Mouse (Mus musculus) embryonic facial prominence, embryonic 13.5 days (tissue): Measurements from ENCODE around the gene Clcc1. TPM values are rescaled to one million over a fixed set of nuclear protein-coding genes. Genes with fewer than 3 reads are reported as not detected.
A peak's percentile ranks its signal among the peaks of the same experiment; 100 is the strongest.
"Not testable (repeated sequence)": the region's sequence is repeated elsewhere in the genome, so short reads cannot be mapped to it uniquely, and the experiment has no call there.

Source experiments
- ATAC-seq: fragments of 200-750 bp; cut with Nextera tagmentation; 2 replicates; pipeline ENCODE4 v1.8.0; 2017; ENCODE audit warnings: low read depth; ENCODE audit not compliant: insufficient number of reproducible peaks, insufficient read depth, low FRiP score, low TSS enrichment
- H3K27ac ChIP-seq: fragments of 300-500 bp; sonication (generic); 2 replicates; pipeline ENCODE4 v1.5.1; 2015; ENCODE audit warnings: moderate library complexity, mild to moderate bottlenecking, inconsistent platforms
- H3K27me3 ChIP-seq: fragments of 300-500 bp; sonication (generic); 2 replicates; pipeline ENCODE4 v1.6.1; 2015; ENCODE audit warnings: mild to moderate bottlenecking, inconsistent platforms
- H3K36me3 ChIP-seq: fragments of 300-500 bp; sonication (generic); 2 replicates; pipeline ENCODE4 v1.6.1; 2015; ENCODE audit warnings: mild to moderate bottlenecking, inconsistent platforms
- H3K4me1 ChIP-seq: fragments of 300-500 bp; sonication (generic); 2 replicates; pipeline ENCODE4 v1.6.1; 2015; ENCODE audit warnings: inconsistent platforms
- H3K4me2 ChIP-seq: fragments of 300-500 bp; sonication (generic); 2 replicates; pipeline ENCODE4 v1.6.1; 2015; ENCODE audit warnings: moderate library complexity, mild to moderate bottlenecking, inconsistent platforms
- H3K4me3 ChIP-seq: fragments of 300-500 bp; sonication (generic); 2 replicates; pipeline ENCODE4 v1.5.1; 2015; ENCODE audit warnings: mild to moderate bottlenecking, inconsistent platforms
- H3K9ac ChIP-seq: fragments of 300-500 bp; sonication (generic); 2 replicates; pipeline ENCODE4 v1.6.1; 2015; ENCODE audit warnings: mild to moderate bottlenecking, inconsistent platforms
- H3K9me3 ChIP-seq: fragments of 300-500 bp; sonication (generic); 2 replicates; pipeline ENCODE4 v1.6.1; 2016; ENCODE audit warnings: inconsistent platforms
- WGBS: fragments of 180-500 bp; shearing (Covaris S2); methylation state at CpG from one replicate; pipeline ENCODE4 v1.1.7; 2015; ENCODE audit warnings: mixed read lengths; 5-methylcytosine and 5-hydroxymethylcytosine counted together
- polyA plus RNA-seq: library from polyadenylated mRNA; unstranded; fragments of >200 nt; fragmentation: Nextera tagmentation; extraction: Ambion mirVana; gene quantifications from 2 replicates; pipeline ENCODE4 v1.2.1, GENCODE M21; 2015

Gene Clcc1
- 104 and 111 TPM in 2 replicates for polyA plus RNA-seq

DNA sequence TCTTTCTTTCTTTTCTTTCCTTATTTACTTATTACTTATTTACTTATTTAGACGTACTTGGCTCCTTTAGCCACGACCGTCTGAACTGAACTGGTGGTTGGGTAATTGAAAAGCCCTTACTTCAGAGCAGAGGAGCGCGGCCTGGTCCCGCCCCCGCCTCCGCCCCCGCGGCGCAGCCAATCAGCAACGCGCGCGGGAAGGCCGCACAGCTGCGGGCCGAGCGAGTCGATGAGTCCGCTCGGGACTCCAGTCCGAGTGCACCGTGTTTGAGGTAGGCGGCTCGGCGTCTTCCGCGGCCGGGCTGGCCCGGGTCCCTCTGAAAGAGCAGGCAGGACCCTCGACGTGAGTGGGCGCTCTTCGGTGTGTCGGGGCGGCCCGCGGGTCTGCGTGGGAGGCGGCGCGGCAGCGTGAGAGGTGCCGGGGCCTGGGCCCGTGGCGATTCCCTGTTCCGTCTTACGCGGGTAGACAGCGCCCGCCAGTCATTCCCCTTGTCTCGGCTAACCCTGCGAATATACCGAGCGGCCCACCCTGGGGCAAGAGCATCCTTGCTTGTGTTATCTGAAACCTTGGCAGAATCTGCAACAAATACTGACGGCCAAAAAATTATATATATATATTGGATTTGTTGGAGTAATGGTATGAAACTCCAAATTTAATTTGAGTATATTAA is at the start of gene Clcc1:
Gene Clcc1 (plus strand): TSS at position 204 of the 670 bp plus-strand sequence.
- under 1% methylated on average over 57 of the region's 57 CpGs for WGBS
- no peaks in the 10 kb centered on the region for H3K9me3 ChIP-seq
- H3K27me3 ChIP-seq: no peaks in the 10 kb centered on the region
- H3K4me1 ChIP-seq: peaks cover 13% of the 10 kb centered on the region
- peak within 1 kb of the TSS; percentile 57 for H3K4me2 ChIP-seq
- H3K4me3 ChIP-seq: peak within 1 kb of the TSS; percentile 77
- peak within 1 kb of the TSS; percentile 88 for H3K9ac ChIP-seq
- H3K36me3 ChIP-seq: peaks cover 7% of the 10 kb centered on the region
- H3K27ac ChIP-seq: peak within 1 kb of the TSS; percentile 87
- ATAC-seq: peak; percentile 93

DNA sequence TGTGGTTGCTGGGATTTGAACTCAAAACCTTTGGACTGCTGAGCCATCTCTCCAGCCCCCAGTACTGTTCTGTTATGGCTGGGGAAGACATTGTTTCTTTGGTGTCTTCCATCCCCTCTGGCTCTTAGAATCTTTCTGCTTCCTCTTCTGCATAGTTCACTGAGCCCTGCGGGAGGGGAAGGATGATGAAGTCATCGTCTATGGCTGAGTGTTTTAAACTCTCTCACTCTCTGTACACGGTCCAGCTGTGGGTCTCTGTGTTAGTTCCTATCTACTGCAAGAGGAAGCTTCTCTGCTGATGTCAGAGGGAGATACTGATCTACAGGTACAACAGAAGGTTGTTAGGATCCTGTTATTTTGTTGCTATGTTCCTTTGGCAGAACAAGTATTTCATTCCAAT is 44.8 kb upstream of the Clcc1 start:
- Histone ChIP-seq H3K27me3 (no peaks in the 10 kb centered on the region), H3K36me3 (no peaks in the 10 kb centered on the region; the same call in 1 of the 2 replicates), H3K9ac (no peak overlapping the region), H3K4me3 (no peak overlapping the region), H3K4me1 (no peaks in the 10 kb centered on the region), H3K9me3 (no peaks in the 10 kb centered on the region), H3K4me2 (no peak overlapping the region), H3K27ac (no peak overlapping the region)
- 70% methylated on average over 3 of the region's 3 CpGs for WGBS
- no peak for ATAC-seq

DNA sequence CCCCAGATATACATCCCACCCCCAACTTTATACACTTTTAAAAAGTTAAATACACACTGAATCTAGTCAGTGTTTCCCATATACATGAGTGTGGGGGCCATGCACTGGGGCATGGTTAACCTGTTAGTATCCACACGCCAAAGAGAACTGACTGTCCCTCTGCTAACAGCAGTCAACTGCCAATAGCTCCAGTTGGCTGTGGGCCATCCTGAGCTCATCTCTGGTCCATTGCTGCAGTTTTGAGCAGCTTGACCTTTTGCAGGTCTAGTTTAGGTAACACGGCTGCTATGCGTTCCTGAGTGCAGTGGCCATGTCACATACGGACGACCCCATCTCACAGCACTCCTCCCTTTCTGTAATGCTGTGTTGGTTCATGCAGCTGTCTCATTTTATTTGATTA is 19.0 kb upstream of the Clcc1 start:
- Histone ChIP-seq H3K9me3 (no peaks in the 10 kb centered on the region), H3K36me3 (peaks cover 8% of the 10 kb centered on the region; the same call in 1 of the 2 replicates), H3K4me1 (no peaks in the 10 kb centered on the region), H3K4me3 (no peak overlapping the region), H3K9ac (no peak overlapping the region), H3K27ac (no peak overlapping the region), H3K27me3 (no peaks in the 10 kb centered on the region), H3K4me2 (no peak overlapping the region)
- ATAC-seq: no peak
- 75% methylated on average over 5 of the region's 5 CpGs for WGBS

DNA sequence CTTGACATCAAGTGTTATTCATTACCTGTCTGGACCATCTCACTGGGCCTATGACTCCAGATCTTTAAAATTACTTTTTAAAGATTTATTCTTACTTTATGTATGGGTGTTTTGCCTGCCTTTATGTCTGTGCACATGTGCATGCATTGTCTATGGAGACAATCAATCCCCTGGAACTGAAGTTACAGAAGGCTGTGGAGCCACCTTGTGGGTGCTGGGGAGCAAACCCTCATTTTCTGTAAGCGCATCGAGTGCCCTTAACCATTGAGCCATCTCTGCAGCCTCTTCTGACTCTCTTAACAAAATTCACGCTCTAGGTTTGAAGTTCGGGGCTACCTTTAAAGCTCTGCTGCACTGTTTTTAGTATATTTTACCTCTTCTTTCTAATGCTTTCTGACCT is 14.3 kb upstream of the Clcc1 start:
- Histone ChIP-seq H3K9me3 (no peaks in the 10 kb centered on the region), H3K36me3 (peaks cover 11% of the 10 kb centered on the region), H3K27ac (no peak overlapping the region), H3K27me3 (no peaks in the 10 kb centered on the region), H3K4me3 (no peak overlapping the region), H3K4me1 (no peaks in the 10 kb centered on the region), H3K9ac (no peak overlapping the region), H3K4me2 (no peak overlapping the region)
- WGBS: 70% methylated on average over 4 of the region's 4 CpGs
- no peak for ATAC-seq

DNA sequence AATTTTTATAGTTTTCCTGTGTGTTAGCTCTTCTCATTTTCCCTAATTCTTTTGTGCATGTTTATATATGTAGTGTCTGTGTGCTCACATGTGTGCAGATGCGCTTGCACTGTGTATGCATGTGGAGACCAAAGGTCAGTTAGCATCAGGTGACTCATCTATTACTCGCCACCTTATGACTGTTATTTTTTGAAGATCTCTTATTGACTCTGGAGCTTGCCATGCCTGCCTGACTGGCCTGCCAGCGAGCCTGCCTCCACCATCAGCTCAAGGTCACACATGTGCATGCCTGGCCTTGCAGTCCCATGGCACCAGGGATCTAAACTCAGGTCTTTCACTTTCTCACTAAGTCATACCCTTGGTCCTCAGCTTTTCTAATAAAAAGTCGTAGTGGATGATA is 12.7 kb upstream of the Clcc1 start:
- Histone ChIP-seq H3K27ac (no peak overlapping the region), H3K4me2 (no peak overlapping the region), H3K4me3 (no peak overlapping the region), H3K9ac (no peak overlapping the region), H3K27me3 (no peaks in the 10 kb centered on the region), H3K36me3 (peaks cover 21% of the 10 kb centered on the region), H3K4me1 (no peaks in the 10 kb centered on the region), H3K9me3 (no peaks in the 10 kb centered on the region)
- ATAC-seq: no peak
- 84% methylated on average over 4 of the region's 4 CpGs for WGBS

DNA sequence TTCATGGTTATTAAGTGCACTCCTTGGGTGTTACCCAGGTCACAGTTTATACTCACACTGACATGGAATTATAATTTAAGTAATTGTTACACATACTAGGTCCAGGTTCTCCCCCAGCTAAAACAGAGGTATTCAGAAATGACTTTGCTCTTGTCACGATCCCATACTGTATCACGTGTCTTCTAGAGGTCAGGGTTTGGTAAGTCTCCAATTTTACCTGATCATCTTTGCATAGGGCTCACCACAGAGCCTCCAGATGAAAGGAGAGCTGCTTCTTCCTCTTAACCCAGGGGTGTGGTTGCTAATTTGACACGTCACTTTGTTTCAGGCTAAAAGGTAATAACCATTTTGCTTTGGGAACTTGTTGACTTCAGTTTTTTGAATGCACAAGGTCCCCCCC is 8.9 kb upstream of the Clcc1 start:
- Histone ChIP-seq H3K27me3 (no peaks in the 10 kb centered on the region), H3K36me3 (peaks cover 15% of the 10 kb centered on the region), H3K4me1 (no peaks in the 10 kb centered on the region; the same call in 1 of the 2 replicates), H3K9me3 (no peaks in the 10 kb centered on the region), H3K9ac (no peak overlapping the region), H3K4me3 (no peak overlapping the region), H3K27ac (no peak overlapping the region), H3K4me2 (no peak overlapping the region)
- ATAC-seq: no peak
- 88% methylated on average over 3 of the region's 3 CpGs for WGBS

DNA sequence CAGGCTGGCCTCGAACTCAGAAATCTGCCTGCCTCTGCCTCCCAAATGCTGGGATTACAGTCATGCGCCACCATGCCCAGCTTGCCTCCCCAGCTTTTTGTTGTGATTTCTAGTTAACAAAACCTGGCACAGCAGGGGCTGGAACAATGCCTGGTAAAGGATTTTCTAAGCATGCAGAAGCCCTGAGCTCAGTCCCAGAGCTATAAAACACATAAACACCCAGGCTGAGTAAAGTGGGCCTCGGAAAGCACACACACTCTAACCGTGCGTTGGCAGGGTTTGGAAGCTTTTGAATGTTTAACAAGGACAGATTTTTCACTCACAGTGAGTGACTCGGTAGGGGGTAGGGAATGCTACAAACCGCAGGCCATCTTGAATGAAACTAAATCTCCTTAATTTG is 7.7 kb upstream of the Clcc1 start:
- no peaks in the 10 kb centered on the region; the same call in 1 of the 2 replicates for H3K4me1 ChIP-seq
- peaks cover 15% of the 10 kb centered on the region for H3K36me3 ChIP-seq
- H3K27ac ChIP-seq: no peak overlapping the region
- no peak overlapping the region for H3K4me2 ChIP-seq
- no peak for ATAC-seq
- H3K9me3 ChIP-seq: no peaks in the 10 kb centered on the region
- H3K4me3 ChIP-seq: no peak overlapping the region
- no peak overlapping the region for H3K9ac ChIP-seq
- H3K27me3 ChIP-seq: no peaks in the 10 kb centered on the region
- 57% methylated on average over 7 of the region's 7 CpGs for WGBS

DNA sequence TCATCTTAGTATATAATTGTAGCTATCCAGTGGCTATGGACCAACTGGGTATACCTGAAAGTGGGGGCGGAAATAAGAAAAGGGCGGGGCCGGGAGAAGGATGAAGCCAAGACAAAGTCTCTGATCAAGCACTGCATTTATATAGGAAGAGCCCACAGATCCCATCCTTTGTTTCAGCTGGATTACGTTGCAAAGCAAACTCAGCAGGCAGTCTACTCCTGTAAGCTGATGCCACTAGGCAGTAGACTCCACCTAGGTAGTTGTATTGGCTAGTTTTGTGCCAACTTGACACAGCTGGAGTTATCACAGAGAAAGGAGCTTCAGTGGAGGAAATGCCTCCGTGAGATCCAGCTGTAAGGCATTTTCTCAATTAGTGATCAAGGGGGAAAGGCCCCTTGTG is 6.0 kb upstream of the Clcc1 start:
- H3K4me3 ChIP-seq, H3K4me1 ChIP-seq, H3K27me3 ChIP-seq, H3K27ac ChIP-seq, H3K9ac ChIP-seq, H3K9me3 ChIP-seq, H3K4me2 ChIP-seq, ATAC-seq: not testable (repeated sequence)
- WGBS: 35% methylated on average over 5 of the region's 5 CpGs
- peaks cover 15% of the 10 kb centered on the region for H3K36me3 ChIP-seq

DNA sequence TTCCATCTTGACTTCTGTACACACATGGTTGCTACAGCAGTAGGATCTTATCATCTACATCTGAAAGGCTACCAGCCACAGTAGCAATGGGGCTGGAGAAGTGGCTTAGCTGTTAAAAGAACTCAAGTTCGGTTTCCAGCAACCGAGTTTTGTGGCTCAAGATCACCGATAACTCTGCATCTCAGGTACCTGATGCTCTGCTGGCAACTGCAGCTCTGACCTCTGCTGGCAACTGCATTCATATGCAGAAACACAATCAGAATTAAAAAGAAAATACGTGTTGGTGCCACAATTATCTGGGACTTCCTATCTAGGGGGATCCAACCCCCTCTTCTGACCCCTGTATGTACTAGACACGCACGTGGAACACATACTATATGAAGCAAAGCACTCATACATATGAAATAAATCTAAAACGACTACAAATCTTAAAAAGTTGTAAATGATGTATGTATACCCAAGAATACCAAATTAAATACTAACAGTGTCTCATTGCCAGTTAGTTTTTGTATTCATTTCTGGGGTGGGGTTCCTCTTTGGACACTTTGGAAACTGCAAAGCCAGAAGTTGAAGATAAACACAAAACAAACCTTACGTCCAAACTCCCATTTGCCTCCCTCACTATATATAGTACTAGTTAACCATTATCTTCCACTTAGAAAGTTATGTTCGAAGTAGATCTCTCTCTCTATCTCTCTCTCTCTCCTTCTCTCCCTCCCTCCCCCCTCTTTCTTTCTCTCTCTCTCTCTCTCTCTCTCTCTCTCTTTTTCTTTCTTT is 659 bp upstream of the Clcc1 start:
- ATAC-seq: no peak
- Histone ChIP-seq H3K9me3 (no peaks in the 10 kb centered on the region), H3K4me2 (peak overlapping the region; percentile 57), H3K36me3 (peaks cover 4% of the 10 kb centered on the region), H3K27me3 (no peaks in the 10 kb centered on the region), H3K4me1 (peaks cover 13% of the 10 kb centered on the region), H3K27ac (no peak overlapping the region), H3K4me3 (peak overlapping the region; percentile 77), H3K9ac (no peak overlapping the region)
- WGBS: 24% methylated on average over 9 of the region's 9 CpGs

DNA sequence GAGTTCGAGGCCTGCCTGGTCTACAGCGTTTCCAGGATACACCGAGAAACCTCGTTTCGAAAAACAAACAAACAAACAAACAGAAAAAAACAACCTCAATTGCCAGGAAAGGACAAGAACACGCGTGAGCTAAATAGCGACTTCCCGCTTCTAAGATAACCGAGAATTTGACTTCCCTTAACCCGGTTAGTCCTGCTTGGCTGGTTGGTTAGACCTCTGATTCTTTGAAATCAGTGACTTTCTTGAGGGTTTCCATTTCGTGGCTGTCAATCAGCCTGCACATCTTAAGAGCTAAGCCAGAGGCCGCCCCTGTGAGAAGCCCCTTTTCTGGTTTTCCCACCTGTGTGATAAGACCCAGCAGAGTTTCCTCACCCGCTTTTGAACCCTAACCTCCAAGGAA is 853 bp downstream of the Clcc1 start:
- Histone ChIP-seq H3K9ac (peak overlapping the region; percentile 88), H3K27me3 (no peaks in the 10 kb centered on the region), H3K9me3 (no peaks in the 10 kb centered on the region), H3K4me1 (peaks cover 13% of the 10 kb centered on the region), H3K4me3 (peak overlapping the region; percentile 77), H3K27ac (no peak overlapping the region; the same call in 1 of the 2 replicates), H3K4me2 (peak overlapping the region; percentile 57), H3K36me3 (peaks cover 7% of the 10 kb centered on the region)
- no peak for ATAC-seq
- 23% methylated on average over 14 of the region's 14 CpGs for WGBS

DNA sequence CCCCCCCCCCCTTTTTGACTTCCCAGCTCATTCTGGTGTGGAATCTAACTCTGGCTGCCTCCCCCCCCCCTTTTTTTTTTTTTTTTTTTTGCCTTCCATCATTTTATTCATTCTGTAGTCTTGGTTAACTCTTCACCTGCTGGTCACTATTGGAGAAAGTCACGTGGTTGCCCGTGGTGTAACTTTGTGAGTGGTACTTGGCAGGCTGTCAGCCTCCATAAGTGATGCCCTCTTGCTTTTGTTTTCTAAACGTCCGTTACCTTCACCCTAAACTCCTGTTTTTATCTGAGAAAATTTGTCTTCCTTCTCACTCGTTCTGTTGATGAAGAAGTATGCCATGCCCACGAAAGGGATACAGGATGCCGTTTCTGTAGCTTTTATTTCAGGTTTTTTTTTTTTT is 1.8 kb downstream of the Clcc1 start:
- no peak overlapping the region for H3K27ac ChIP-seq
- peaks cover 11% of the 10 kb centered on the region for H3K36me3 ChIP-seq
- 85% methylated on average over 7 of the region's 7 CpGs for WGBS
- H3K4me2 ChIP-seq: peak overlapping the region; percentile 57; the same call in 1 of the 2 replicates
- H3K4me3 ChIP-seq: no peak overlapping the region
- no peaks in the 10 kb centered on the region for H3K27me3 ChIP-seq
- no peaks in the 10 kb centered on the region for H3K9me3 ChIP-seq
- ATAC-seq: no peak
- peaks cover 13% of the 10 kb centered on the region for H3K4me1 ChIP-seq
- no peak overlapping the region for H3K9ac ChIP-seq

DNA sequence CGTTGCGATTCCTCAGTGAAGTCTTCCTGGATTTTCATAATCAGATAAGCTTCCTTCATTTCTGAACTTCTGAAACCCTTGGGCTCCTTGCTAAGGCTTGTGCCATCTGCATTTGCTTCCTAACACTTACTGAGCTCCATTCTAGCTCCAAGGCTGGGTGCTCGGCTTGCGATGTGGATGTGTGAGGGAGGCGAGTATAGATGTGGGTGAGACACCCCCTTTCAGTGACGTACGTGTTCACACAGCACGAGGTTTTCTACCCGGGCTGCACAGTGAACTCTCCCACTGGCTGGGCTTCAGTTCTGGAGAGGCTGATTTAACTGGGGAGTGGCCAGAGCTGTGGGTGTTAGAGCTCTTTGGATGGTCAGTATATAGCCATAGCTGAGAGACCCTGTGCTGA is 4.9 kb downstream of the Clcc1 start:
- WGBS: 93% methylated on average over 9 of the region's 9 CpGs
- Histone ChIP-seq H3K27ac (no peak overlapping the region), H3K4me3 (no peak overlapping the region), H3K9me3 (no peaks in the 10 kb centered on the region), H3K4me1 (peaks cover 13% of the 10 kb centered on the region), H3K9ac (no peak overlapping the region), H3K27me3 (no peaks in the 10 kb centered on the region), H3K4me2 (no peak overlapping the region), H3K36me3 (peaks cover 33% of the 10 kb centered on the region)
- no peak for ATAC-seq
